Mouse (Mus musculus) retina, embryonic 14.5 days (tissue): ENCODE measurements around the gene Cyp2c55.

Experiments
- DNase-seq: peaks from one replicate; pipeline ENCODE4 v3.0.0-alpha.2; 2015; ENCODE audit warnings: low spot score

Cyp2c55 gene

GRCm38 (mm10) chr19:39006715-39007114 is at the start of gene Cyp2c55:
Cyp2c55 (plus strand) TSS chr19:39007019.
- DNase-seq, result no peak

DNA sequence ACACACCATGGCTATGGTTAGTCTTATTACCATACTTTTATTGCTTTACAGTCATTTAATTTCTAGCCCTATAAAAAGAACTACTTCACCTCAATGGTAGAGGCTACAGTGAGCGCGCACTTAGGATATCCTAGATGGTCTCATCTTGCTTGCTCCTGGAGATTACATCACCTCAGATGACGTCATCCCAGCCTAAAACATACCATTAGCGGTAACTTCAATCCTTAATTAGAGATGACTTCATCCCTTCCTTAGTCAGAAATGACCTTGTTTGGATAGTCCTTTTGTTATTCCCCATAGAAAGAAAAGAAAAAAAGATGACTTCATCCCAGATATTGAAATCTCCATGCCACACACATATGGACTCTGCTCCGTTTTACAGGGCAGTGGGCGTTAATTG is 36.1 kb upstream of the Cyp2c55 start:
- DNase-seq, result peak; percentile 7

GRCm38 (mm10) chr19:38972581-38972980 is 34.2 kb upstream of the Cyp2c55 start:
- no peak for DNase-seq

DNA sequence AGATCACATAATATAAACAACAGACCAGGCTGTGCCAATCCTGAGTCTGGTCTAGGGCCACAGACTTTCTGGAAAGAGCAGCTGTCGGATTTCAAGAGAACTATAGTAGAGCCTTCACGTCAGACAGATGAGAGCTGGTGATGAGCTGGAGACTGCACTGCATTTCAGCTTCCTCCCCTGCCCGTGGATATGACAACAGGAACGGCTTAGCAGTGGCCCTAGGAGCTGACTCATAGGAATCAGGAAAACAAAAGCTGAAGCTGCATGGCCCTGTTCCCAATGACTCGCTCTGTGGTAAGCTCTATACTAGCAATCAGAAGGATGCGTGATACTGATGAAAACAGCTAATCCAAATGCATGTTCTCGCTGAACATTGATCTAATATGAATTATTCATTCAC is 33.2 kb upstream of the Cyp2c55 start:
- DNase-seq, result no peak

DNA sequence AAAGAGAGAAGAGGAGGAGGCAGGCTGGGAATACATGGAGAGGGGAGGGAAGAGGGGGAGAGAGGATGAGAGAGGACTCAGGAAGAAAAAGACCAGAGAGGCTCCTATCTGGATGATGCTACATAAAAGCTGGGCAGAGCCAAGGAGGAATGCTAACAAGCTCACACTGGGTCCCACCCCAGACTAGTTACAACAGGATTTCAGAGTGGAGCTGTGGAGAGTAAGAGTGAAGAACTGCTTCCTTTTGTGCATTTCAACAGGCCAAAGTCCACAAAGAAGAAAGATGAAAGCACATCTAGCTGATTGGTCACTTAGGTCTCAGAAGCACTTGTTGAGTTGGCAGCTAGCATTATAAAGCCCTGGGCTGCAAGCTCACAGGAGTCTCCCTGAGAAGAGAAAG is 30.6 kb upstream of the Cyp2c55 start:
- no peak for DNase-seq

GRCm38 (mm10) chr19:38981966-38982365 is 24.9 kb upstream of the Cyp2c55 start:
- peak; percentile 85 for DNase-seq

DNA sequence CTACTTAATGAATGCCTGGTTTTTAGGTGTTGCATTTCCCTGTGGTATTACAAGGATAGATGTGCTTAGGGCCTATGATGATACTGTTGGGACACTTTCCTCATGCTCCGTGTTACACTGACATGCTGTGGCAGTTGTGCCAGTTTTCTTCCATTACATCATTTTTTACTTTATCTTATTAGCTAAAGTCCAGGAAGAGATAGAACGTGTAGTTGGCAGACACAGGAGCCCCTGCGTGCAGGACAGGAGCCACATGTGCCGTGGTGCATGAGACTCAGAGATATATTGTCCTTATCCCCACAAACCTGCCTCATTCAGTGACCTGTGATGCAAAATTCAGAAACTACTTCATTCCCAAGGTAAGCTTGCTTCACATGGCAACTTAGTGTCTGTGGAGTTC is 8.6 kb upstream of the Cyp2c55 start:
- DNase-seq, result no peak

GRCm38 (mm10) chr19:38998676-38999075 is 8.1 kb upstream of the Cyp2c55 start:
- DNase-seq, result no peak

DNA sequence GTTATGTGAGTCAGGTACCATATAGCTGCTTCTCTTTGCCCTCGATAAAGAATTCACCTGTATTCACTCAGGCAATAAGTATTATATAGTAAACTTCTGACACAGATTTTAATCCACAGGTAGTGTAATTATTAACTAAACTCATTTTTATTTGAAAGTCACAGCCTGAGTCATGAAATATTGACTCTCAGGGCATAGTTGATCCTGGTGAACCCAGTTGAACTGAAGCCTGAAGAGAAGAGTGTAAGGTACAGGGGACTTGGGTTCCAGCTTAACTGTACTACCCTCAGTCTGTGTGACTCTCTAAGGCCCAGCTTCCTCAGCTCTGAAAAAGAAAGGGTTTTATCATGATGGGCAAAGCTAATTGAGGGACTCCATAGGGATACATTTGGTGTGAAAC is 1.7 kb upstream of the Cyp2c55 start:
- DNase-seq, result no peak

DNA sequence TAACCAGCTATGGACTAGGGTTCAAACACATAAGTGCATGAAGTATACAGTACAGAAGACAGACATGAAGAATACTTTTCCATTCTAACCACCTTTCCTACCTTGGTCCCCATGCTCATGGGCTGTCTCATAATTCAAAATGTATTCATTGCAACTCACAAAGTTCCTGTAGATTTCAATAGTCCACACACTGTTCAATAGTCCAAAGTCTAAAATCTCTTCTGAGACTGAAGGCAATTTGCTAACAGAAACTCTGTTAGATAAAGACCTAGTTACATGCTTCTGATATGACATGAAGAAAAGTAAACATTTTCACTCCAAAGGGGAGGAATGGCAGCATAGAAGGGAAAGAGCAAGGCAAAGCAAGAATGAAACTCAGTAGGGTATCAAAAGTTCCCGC is 51.1 kb downstream of the Cyp2c55 start:
- no peak for DNase-seq

DNA sequence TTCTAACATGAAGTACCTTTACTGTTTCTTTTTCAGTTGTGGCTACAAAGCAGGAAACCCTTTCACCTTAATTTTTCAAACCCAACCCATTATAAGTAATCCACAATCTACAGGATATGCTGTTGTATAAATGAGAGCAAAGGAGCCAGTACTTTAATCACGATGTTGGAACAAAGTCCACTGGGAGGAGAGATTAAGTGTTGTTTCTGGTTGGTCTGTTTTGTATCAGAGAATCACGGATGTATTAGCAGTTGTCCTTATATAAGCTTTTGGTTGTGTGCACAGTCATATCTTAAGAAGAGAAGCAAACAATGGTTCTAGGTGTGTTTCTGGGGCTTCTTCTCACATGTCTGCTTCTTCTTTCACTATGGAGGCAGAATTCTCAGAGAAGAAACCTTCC is 53.9 kb downstream of the Cyp2c55 start, which contains the start of gene Cyp2c65:
Gene Cyp2c65, plus strand, starts transcription at position 297 of the 400 bp plus-strand sequence.
- DNase-seq, result no peak
